Mouse (Mus musculus): ENCODE results near the gene Chac1. TPM values are rescaled to one million over a fixed set of nuclear protein-coding genes. Genes with fewer than 3 reads are reported as not detected.
A peak's percentile ranks its signal among the peaks of the same experiment; 100 is the strongest.

Gene Chac1
- polyA plus RNA-seq, 1 experiment from 2014 or later, result 1.8 TPM

GRCm38 (mm10) chr2:119359721-119360291 lies 8.8 kb downstream of the Chac1 start:
- no peak overlapping the region for H3K9ac ChIP-seq (replicated peaks; ENCODE audit: low read depth)

GRCm38 (mm10) chr2:119364969-119365368 lies 13.9 kb downstream of the Chac1 start:
- no peak for DNase-seq (ENCODE audit: low spot score)
- no peak for TF ChIP-seq CTCF (IDR thresholded peaks at IDR 0.05)
- no peak for TF ChIP-seq EP300 (IDR thresholded peaks at IDR 0.05)
- ATAC-seq, result peak; percentile 63

More at GRCm38 (mm10) chr2:119359721-119360291, 8.8 kb downstream of the Chac1 start:
- ATAC-seq, result no peak
- Histone ChIP-seq H3K27ac (ENCODE audit: low read length) (no peak overlapping the region), H3K4me2 (replicated peaks; ENCODE audit: low read depth, low read length) (no peak overlapping the region), H3K4me1 (ENCODE audit: insufficient read depth, low read depth, low read length) (no peaks in the 10 kb centered on the region), H3K9me3 (ENCODE audit: low read length) (no peaks in the 10 kb centered on the region), H3K36me3 (ENCODE audit: insufficient read depth, low read length) (no peaks in the 10 kb centered on the region), H3K4me3 (ENCODE audit: low read depth, low read length) (no peak overlapping the region), H3K27me3 (replicated peaks; ENCODE audit: insufficient read depth, low read length) (no peaks in the 10 kb centered on the region)
- 59% methylated on average over 2 of the region's 2 CpGs for WGBS
- TF ChIP-seq CTCF (IDR thresholded peaks at IDR 0.05) (no peak), EP300 (IDR thresholded peaks at IDR 0.05) (no peak)
- no peak for DNase-seq (ENCODE audit: low spot score)

GRCm38 (mm10) chr2:119367346-119367745 lies 16.3 kb downstream of the Chac1 start:
- TF ChIP-seq EP300 (IDR thresholded peaks at IDR 0.05), result no peak
- no peak for TF ChIP-seq CTCF (IDR thresholded peaks at IDR 0.05)
- DNase-seq (ENCODE audit: low spot score), result no peak
- no peak overlapping the region for H3K27ac ChIP-seq (ENCODE audit: low read length)
- H3K27me3 ChIP-seq (replicated peaks; ENCODE audit: insufficient read depth, low read length), result no peaks in the 10 kb centered on the region
- H3K4me1 ChIP-seq (ENCODE audit: insufficient read depth, low read depth, low read length), result no peaks in the 10 kb centered on the region
- no peak overlapping the region for H3K4me3 ChIP-seq (ENCODE audit: low read depth, low read length)
- 85% methylated on average over 3 of the region's 3 CpGs for WGBS
- no peaks in the 10 kb centered on the region for H3K9me3 ChIP-seq (ENCODE audit: low read length)
- no peak overlapping the region for H3K9ac ChIP-seq (replicated peaks; ENCODE audit: low read depth)
- peaks cover 14% of the 10 kb centered on the region; the same call in 1 of the 2 replicates for H3K36me3 ChIP-seq (ENCODE audit: insufficient read depth, low read length)
- no peak overlapping the region for H3K4me2 ChIP-seq (replicated peaks; ENCODE audit: low read depth, low read length)
- no peak for ATAC-seq

More at GRCm38 (mm10) chr2:119364969-119365368, 13.9 kb downstream of the Chac1 start:
- Histone ChIP-seq H3K27me3 (replicated peaks; ENCODE audit: insufficient read depth, low read length) (no peaks in the 10 kb centered on the region), H3K27ac (ENCODE audit: low read length) (no peak overlapping the region), H3K4me1 (ENCODE audit: insufficient read depth, low read depth, low read length) (no peaks in the 10 kb centered on the region), H3K9me3 (ENCODE audit: low read length) (no peaks in the 10 kb centered on the region), H3K4me3 (ENCODE audit: low read depth, low read length) (no peak overlapping the region), H3K9ac (replicated peaks; ENCODE audit: low read depth) (no peak overlapping the region), H3K4me2 (replicated peaks; ENCODE audit: low read depth, low read length) (no peak overlapping the region), H3K36me3 (ENCODE audit: insufficient read depth, low read length) (peaks cover 4% of the 10 kb centered on the region; the same call in 1 of the 2 replicates)
- 72% methylated on average over 3 of the region's 3 CpGs for WGBS

GRCm38 (mm10) chr2:119370116-119370515 lies 19.1 kb downstream of the Chac1 start:
- Histone ChIP-seq H3K36me3 (ENCODE audit: insufficient read depth, low read length) (peaks cover 30% of the 10 kb centered on the region; the same call in 1 of the 2 replicates), H3K9me3 (ENCODE audit: low read length) (no peaks in the 10 kb centered on the region), H3K4me1 (ENCODE audit: insufficient read depth, low read depth, low read length) (no peaks in the 10 kb centered on the region), H3K4me3 (ENCODE audit: low read depth, low read length) (no peak overlapping the region), H3K9ac (replicated peaks; ENCODE audit: low read depth) (no peak overlapping the region), H3K27ac (ENCODE audit: low read length) (no peak overlapping the region), H3K4me2 (replicated peaks; ENCODE audit: low read depth, low read length) (no peak overlapping the region), H3K27me3 (replicated peaks; ENCODE audit: insufficient read depth, low read length) (no peaks in the 10 kb centered on the region)
- WGBS, result 85% methylated on average over 10 of the region's 10 CpGs
- TF ChIP-seq CTCF (IDR thresholded peaks at IDR 0.05), result no peak
- no peak for TF ChIP-seq EP300 (IDR thresholded peaks at IDR 0.05)
- peak; percentile 16 for DNase-seq (ENCODE audit: low spot score)
- no peak for ATAC-seq

DNA sequence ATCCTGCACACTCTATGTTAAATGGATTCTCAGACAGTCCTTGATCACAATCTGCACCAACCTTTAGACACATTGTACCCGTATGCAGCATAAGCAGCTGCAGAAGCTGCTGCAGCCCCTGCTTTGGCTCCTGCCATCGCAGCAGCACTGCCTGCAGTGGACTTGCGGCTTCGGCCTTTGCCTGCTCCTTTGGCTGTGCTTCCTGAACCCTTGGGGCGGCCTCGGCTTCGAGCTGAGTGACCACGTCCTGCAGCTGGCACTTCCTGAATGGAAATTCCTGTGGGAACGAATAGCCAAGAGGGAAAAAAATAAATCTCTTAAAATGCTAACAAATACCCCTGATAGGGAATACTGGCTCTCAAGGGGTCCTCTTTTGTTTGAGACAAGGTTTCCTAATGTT lies 26.3 kb downstream of the Chac1 start:
- Histone ChIP-seq H3K36me3 (ENCODE audit: insufficient read depth, low read length) (peaks cover 58% of the 10 kb centered on the region), H3K9ac (replicated peaks; ENCODE audit: low read depth) (no peak overlapping the region), H3K27ac (ENCODE audit: low read length) (no peak overlapping the region), H3K27me3 (replicated peaks; ENCODE audit: insufficient read depth, low read length) (no peaks in the 10 kb centered on the region), H3K4me3 (ENCODE audit: low read depth, low read length) (no peak overlapping the region), H3K4me1 (ENCODE audit: insufficient read depth, low read depth, low read length) (no peaks in the 10 kb centered on the region), H3K9me3 (ENCODE audit: low read length) (no peaks in the 10 kb centered on the region), H3K4me2 (replicated peaks; ENCODE audit: low read depth, low read length) (no peak overlapping the region)
- peak; percentile 57 for ATAC-seq
- no peak for TF ChIP-seq EP300 (IDR thresholded peaks at IDR 0.05)
- no peak for DNase-seq (ENCODE audit: low spot score)
- WGBS, result 60% methylated on average over 9 of the region's 9 CpGs

DNA sequence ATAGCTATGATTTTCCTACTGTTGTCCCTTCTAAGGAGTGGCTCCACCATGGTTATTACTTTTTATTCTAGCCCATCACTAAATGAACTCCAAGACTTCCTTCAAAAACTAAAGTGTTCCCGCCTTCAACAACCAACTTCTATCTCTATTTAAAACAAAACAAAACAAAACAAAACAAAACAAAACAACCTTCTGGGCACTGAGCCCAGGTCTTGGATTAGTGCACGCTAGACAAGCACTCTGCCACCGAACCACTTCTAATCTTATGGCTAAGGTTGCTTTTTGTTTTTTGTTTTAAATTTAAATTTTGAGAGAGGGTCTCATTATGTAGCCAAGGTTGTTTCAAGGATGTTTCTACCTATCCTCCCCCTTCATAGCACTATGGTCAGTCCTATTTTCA lies 26.8 kb downstream of the Chac1 start:
- ATAC-seq (no peak), DNase-seq (ENCODE audit: low spot score) (no peak)
- Histone ChIP-seq H3K27me3 (replicated peaks; ENCODE audit: insufficient read depth, low read length) (no peaks in the 10 kb centered on the region), H3K4me1 (ENCODE audit: insufficient read depth, low read depth, low read length) (no peaks in the 10 kb centered on the region), H3K27ac (ENCODE audit: low read length) (peak overlapping the region; percentile 23; the same call in 1 of the 2 replicates), H3K4me2 (replicated peaks; ENCODE audit: low read depth, low read length) (no peak overlapping the region), H3K9ac (replicated peaks; ENCODE audit: low read depth) (no peak overlapping the region), H3K4me3 (ENCODE audit: low read depth, low read length) (no peak overlapping the region), H3K36me3 (ENCODE audit: insufficient read depth, low read length) (peaks cover 59% of the 10 kb centered on the region), H3K9me3 (ENCODE audit: low read length) (no peaks in the 10 kb centered on the region)
- no peak for TF ChIP-seq EP300 (IDR thresholded peaks at IDR 0.05)
- TF ChIP-seq CTCF (IDR thresholded peaks at IDR 0.05), result no peak
- 54% methylated on average over 3 of the region's 3 CpGs for WGBS
